Mouse (Mus musculus) central nervous system, embryonic 18 days (tissue): ENCODE data around the gene Esp16. TPM values are rescaled to one million over a fixed set of nuclear protein-coding genes. Genes with fewer than 3 reads are reported as not detected.

ENCODE experiments used
- polyA plus RNA-seq: library from polyadenylated mRNA; depleted of rRNA; stranded (reverse); fragments of >200 nt; gene quantifications from 2 replicates; pipeline ENCODE4 v1.2.3, GENCODE M21; 2012; rRNA removed

The Esp16 gene
- not detected in 2 replicates for polyA plus RNA-seq

DNA sequence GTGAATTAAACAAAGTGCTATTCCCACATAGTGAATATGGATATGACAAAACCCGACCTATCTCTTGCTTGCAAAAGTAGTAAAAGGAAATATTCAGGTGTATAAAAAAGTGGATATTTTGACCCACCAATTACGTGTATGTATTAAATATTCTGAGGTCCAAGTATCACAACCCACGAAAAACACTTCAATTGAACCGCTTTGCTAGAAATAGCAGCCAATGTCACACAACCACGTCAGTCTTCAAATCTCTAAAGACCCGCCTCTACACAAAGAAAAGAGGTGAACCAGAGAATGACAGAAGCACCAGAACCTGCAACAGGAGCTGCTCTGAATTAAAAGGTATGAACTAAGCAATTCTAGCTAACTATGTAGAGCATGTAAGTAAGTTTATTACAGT lies at the start of gene Esp16:
Gene Esp16, plus strand, starts transcription at position 301 of the 400 bp plus-strand sequence.

Other genes starting within 250 kb of the Esp16 start
- not detected in 2 replicates for gene Esp18, start 129.8 kb upstream of the Esp16 start, polyA plus RNA-seq
- not detected in 2 replicates for gene Esp15, start 104.8 kb downstream of the Esp16 start, polyA plus RNA-seq